Mouse (Mus musculus) stomach, embryonic 15.5 days (tissue): ENCODE data around the gene Ttc9b. TPM values are rescaled to one million over a fixed set of nuclear protein-coding genes. Genes with fewer than 3 reads are reported as not detected.

ENCODE experiments used
- ATAC-seq: fragments of 200-750 bp; cut with Nextera tagmentation; 2 replicates; pipeline ENCODE4 v1.8.0; 2017; ENCODE audit warnings: low read depth, moderate number of reproducible peaks, moderate TSS enrichment; ENCODE audit not compliant: insufficient read depth, low FRiP score
- H3K27ac ChIP-seq: fragments of 300-500 bp; sonication (generic); 2 replicates; pipeline ENCODE4 v1.5.1; 2015; ENCODE audit warnings: mild to moderate bottlenecking, inconsistent platforms
- H3K27me3 ChIP-seq: fragments of 300-500 bp; sonication (generic); replicated peaks from 2 replicates; pipeline ENCODE4 v1.6.1; 2015; ENCODE audit warnings: inconsistent platforms
- H3K36me3 ChIP-seq: fragments of 300-500 bp; sonication (generic); 2 replicates; pipeline ENCODE4 v1.6.1; 2015; ENCODE audit warnings: inconsistent platforms
- H3K4me1 ChIP-seq: fragments of 300-500 bp; sonication (generic); 2 replicates; pipeline ENCODE4 v1.6.1; 2015; ENCODE audit warnings: inconsistent platforms
- H3K4me2 ChIP-seq: fragments of 300-500 bp; sonication (generic); 2 replicates; pipeline ENCODE4 v1.6.1; 2015; ENCODE audit warnings: mild to moderate bottlenecking, inconsistent platforms
- H3K4me3 ChIP-seq: fragments of 300-500 bp; sonication (generic); replicated peaks from 2 replicates; pipeline ENCODE4 v1.5.1; 2015; ENCODE audit warnings: inconsistent platforms
- H3K9ac ChIP-seq: fragments of 300-500 bp; sonication (generic); 2 replicates; pipeline ENCODE4 v1.6.1; 2015; ENCODE audit warnings: inconsistent platforms
- H3K9me3 ChIP-seq: fragments of 300-500 bp; sonication (generic); 2 replicates; pipeline ENCODE4 v1.6.1; 2016; ENCODE audit warnings: inconsistent platforms
- whole genome bisulfite sequencing: fragments of 180-500 bp; shearing (Covaris S2); methylation state at CpG from one replicate; pipeline ENCODE4 v1.1.7; 2015; 5-methylcytosine and 5-hydroxymethylcytosine counted together
- polyA plus RNA-seq: library from polyadenylated mRNA; unstranded; fragments of >200 nt; fragmentation: Nextera tagmentation; extraction: Ambion mirVana; gene quantifications from 2 replicates; pipeline ENCODE4 v1.2.1, GENCODE M21; 2015

Gene Ttc9b
- polyA plus RNA-seq, 1 experiment from 2014 or later, result 1.8 TPM

- Histone ChIP-seq H3K9ac (no peak overlapping the region), H3K4me3 (no peak overlapping the region), H3K4me1 (peaks cover 4% of the 10 kb centered on the region; the same call in 1 of the 2 replicates), H3K27me3 (no peaks in the 10 kb centered on the region), H3K9me3 (no peaks in the 10 kb centered on the region), H3K4me2 (no peak overlapping the region), H3K27ac (no peak overlapping the region), H3K36me3 (no peaks in the 10 kb centered on the region)
- no peak for ATAC-seq
- WGBS, result 47% methylated on average over 5 of the region's 5 CpGs
These were observed 37.4 kb downstream of the Ttc9b start for GRCm38 (mm10) chr7:27691076-27691475.

- Histone ChIP-seq H3K9ac (no peak overlapping the region), H3K4me3 (no peak overlapping the region), H3K36me3 (no peaks in the 10 kb centered on the region), H3K27ac (no peak overlapping the region), H3K4me1 (no peaks in the 10 kb centered on the region), H3K4me2 (no peak overlapping the region), H3K9me3 (no peaks in the 10 kb centered on the region), H3K27me3 (no peaks in the 10 kb centered on the region)
- 57% methylated on average over 3 of the region's 3 CpGs for WGBS
- no peak for ATAC-seq
These were observed 43.0 kb downstream of the Ttc9b start for GRCm38 (mm10) chr7:27696711-27697110.

Other genes starting within 250 kb of the Ttc9b start
- gene Sptbn4, start 206.2 kb upstream of the Ttc9b start, polyA plus RNA-seq, result 0.45 and 0.58 TPM in 2 replicates
- gene Blvrb, start 205.9 kb upstream of the Ttc9b start, polyA plus RNA-seq, result 86.6 and 133 TPM in 2 replicates
- gene Sertad3, start 180.1 kb upstream of the Ttc9b start, polyA plus RNA-seq, result 29.3 and 35.1 TPM in 2 replicates
- 35.3 and 36.7 TPM in 2 replicates for gene Sertad1, start 167.0 kb upstream of the Ttc9b start, polyA plus RNA-seq
- gene Prx, start 154.6 kb upstream of the Ttc9b start, polyA plus RNA-seq, result 3.1 and 3.5 TPM in 2 replicates
- gene Hipk4, start 130.6 kb upstream of the Ttc9b start, polyA plus RNA-seq, result 0.67 and 0.86 TPM in 2 replicates
- gene Pld3, start 100.7 kb upstream of the Ttc9b start, polyA plus RNA-seq, result 77.5 and 81.0 TPM in 2 replicates
- 21.0 and 23.4 TPM in 2 replicates for gene 2310022A10Rik, start 100.7 kb upstream of the Ttc9b start, polyA plus RNA-seq
- 77.7 and 82.3 TPM in 2 replicates for gene Akt2, start 62.4 kb upstream of the Ttc9b start, polyA plus RNA-seq
- gene Map3k10, start 20.7 kb downstream of the Ttc9b start, polyA plus RNA-seq, result 7.1 and 8.3 TPM in 2 replicates
- gene Zfp607b, start 35.4 kb downstream of the Ttc9b start, polyA plus RNA-seq, result 2.9 and 4.2 TPM in 2 replicates
- 27.1 and 30.8 TPM in 2 replicates for gene Zfp60, start 77.5 kb downstream of the Ttc9b start, polyA plus RNA-seq
- gene Zfp626, start 153.3 kb downstream of the Ttc9b start, polyA plus RNA-seq, result 2.0 and 2.1 TPM in 2 replicates
- 6.1 and 6.8 TPM in 2 replicates for gene Zfp59, start 184.7 kb downstream of the Ttc9b start, polyA plus RNA-seq
- 3.9 and 4.6 TPM in 2 replicates for gene Zfp607a, start 203.6 kb downstream of the Ttc9b start, polyA plus RNA-seq